Mouse (Mus musculus): ENCODE data around the gene Nr5a2. TPM values are rescaled to one million over a fixed set of nuclear protein-coding genes. Genes with fewer than 3 reads are reported as not detected.
A peak's percentile ranks its signal among the peaks of the same experiment; 100 is the strongest.

Gene Nr5a2
- polyA plus RNA-seq, 1 experiment from 2014 or later: 1.3 TPM

GRCm38 (mm10) chr1:136859454-136859853 lies 100.8 kb downstream of the Nr5a2 start:
- no peak overlapping the region for H3K4me3 ChIP-seq
- no peak for ATAC-seq (ENCODE audit: low FRiP score, low read depth)
- H3K4me2 ChIP-seq (replicated peaks): no peak overlapping the region
- H3K9me3 ChIP-seq: no peaks in the 10 kb centered on the region
- H3K4me1 ChIP-seq: 0 out of 2 replicates have a peak, but pooled peaks cover 3% of the 10 kb centered on the region
- WGBS: 68% methylated on average over 4 of the region's 4 CpGs
- no peaks in the 10 kb centered on the region for H3K36me3 ChIP-seq
- H3K27ac ChIP-seq (replicated peaks): no peak overlapping the region
- H3K9ac ChIP-seq (replicated peaks): no peak overlapping the region
- H3K27me3 ChIP-seq: no peaks in the 10 kb centered on the region

DNA sequence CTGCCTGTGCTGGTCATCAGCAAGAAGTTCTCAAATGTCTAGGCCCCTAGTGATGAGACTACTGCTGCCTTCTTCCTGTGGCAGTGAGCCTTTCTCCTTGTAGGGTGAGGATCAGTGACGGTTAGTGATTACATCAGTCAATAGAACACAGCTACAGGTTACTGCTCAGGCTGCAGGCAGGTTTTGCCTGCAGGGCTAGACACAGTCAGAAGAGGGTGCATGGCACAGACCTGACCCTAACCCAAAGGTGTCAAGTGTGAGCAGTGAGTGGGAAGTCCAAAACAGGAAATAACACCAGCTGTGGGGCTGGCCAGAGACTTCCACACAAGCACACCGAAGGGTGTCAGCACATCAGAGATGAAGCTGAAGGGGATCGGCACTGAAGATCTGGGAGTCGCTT lies 101.5 kb downstream of the Nr5a2 start:
- H3K4me2 ChIP-seq (replicated peaks): no peak overlapping the region
- H3K4me3 ChIP-seq: no peak overlapping the region
- no peak overlapping the region for H3K9ac ChIP-seq (replicated peaks)
- peaks cover 3% of the 10 kb centered on the region; the same call in 1 of the 2 replicates for H3K4me1 ChIP-seq
- no peaks in the 10 kb centered on the region for H3K9me3 ChIP-seq
- WGBS: 76% methylated on average over 4 of the region's 4 CpGs
- H3K36me3 ChIP-seq: no peaks in the 10 kb centered on the region
- H3K27me3 ChIP-seq: no peaks in the 10 kb centered on the region
- no peak overlapping the region for H3K27ac ChIP-seq (replicated peaks)
- ATAC-seq (ENCODE audit: low FRiP score, low read depth): no peak

- H3K4me1 ChIP-seq: peaks cover 3% of the 10 kb centered on the region; the same call in 1 of the 2 replicates
- no peak overlapping the region for H3K27ac ChIP-seq (replicated peaks)
- H3K4me3 ChIP-seq: no peak overlapping the region
- no peak overlapping the region for H3K4me2 ChIP-seq (replicated peaks)
- no peaks in the 10 kb centered on the region for H3K9me3 ChIP-seq
- H3K36me3 ChIP-seq: no peaks in the 10 kb centered on the region
- H3K9ac ChIP-seq (replicated peaks): no peak overlapping the region
- ATAC-seq (ENCODE audit: low FRiP score, low read depth): no peak
- no peaks in the 10 kb centered on the region for H3K27me3 ChIP-seq
- WGBS: 91% methylated on average over 3 of the region's 3 CpGs
These were observed 104.1 kb downstream of the Nr5a2 start for GRCm38 (mm10) chr1:136856104-136856503.

DNA sequence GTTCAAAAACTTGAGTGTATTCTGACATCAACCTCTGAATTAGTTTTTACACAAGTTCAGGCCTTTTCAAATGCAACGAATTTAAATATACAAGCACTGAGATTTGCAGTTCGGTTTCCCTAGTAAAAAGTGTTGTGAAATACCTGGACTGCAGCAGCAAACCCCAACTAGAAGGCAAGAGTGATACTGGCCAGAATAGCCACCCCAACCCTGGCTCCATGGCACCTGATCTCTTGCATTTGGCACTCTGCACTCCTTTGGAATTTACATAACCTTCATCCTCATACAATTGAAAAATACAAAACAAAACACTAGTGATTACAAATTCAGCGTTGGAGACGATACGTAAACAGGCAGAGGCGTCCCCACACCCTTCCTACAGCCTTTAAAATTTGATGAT lies 111.5 kb downstream of the Nr5a2 start:
- H3K9ac ChIP-seq (replicated peaks): no peak overlapping the region
- H3K27me3 ChIP-seq: no peaks in the 10 kb centered on the region
- no peak overlapping the region for H3K27ac ChIP-seq (replicated peaks)
- 67% methylated on average over 6 of the region's 6 CpGs for WGBS
- H3K4me1 ChIP-seq: 0 out of 2 replicates have a peak, but pooled peaks cover 7% of the 10 kb centered on the region
- no peak overlapping the region for H3K4me2 ChIP-seq (replicated peaks)
- no peaks in the 10 kb centered on the region for H3K9me3 ChIP-seq
- no peak overlapping the region for H3K4me3 ChIP-seq
- no peaks in the 10 kb centered on the region for H3K36me3 ChIP-seq
- ATAC-seq (ENCODE audit: low FRiP score, low read depth): no peak

DNA sequence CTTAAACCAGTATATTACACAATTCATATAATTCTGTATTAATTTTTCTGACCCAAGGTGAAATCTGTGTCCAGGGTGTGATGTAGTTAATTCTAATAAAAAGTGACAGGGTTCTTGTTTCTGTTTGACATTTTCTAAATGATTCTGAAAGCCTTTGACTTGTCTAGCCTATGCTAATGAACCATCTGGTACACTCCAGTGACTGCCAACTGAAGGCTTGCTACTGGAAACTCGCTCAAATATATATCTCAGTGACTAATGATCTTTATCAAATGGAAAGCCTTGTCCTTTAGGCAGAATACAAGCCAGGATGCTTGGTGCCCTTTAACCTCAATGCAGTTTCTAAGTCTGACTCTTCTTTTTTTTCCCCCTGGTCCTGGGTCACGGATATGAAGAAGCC lies 114.2 kb downstream of the Nr5a2 start:
- 67% methylated on average over 2 of the region's 2 CpGs for WGBS
- ATAC-seq (ENCODE audit: low FRiP score, low read depth): peak; percentile 38; the same call in 1 of the 2 replicates

DNA sequence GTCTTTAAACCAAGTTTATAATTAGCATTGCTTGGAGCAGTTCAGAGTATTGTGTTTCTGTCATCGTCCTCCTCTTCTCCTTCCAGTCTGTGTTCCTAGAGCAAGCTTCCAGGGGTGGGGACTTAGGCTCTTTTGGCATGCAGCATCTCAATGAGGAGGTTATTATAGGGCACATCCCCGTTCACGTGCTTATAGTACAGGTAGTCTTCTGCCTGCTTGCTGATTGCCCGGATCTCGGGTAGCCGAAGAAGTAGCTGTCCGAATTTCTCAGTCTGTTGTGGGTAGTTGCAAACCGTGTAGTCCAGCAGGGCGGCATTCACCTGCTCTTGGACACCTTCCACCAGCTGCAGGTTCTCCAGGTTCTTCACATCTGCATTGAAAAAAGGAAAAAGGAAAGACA lies 114.9 kb downstream of the Nr5a2 start:
- Histone ChIP-seq H3K4me2 (replicated peaks) (no peak overlapping the region), H3K4me1 (0 out of 2 replicates have a peak, but pooled peaks cover 7% of the 10 kb centered on the region), H3K27me3 (no peaks in the 10 kb centered on the region), H3K27ac (replicated peaks) (0 out of 2 replicates have a peak overlapping the region, but pooled peaks have one; percentile 5), H3K36me3 (no peaks in the 10 kb centered on the region), H3K9ac (replicated peaks) (no peak overlapping the region), H3K4me3 (no peak overlapping the region), H3K9me3 (no peaks in the 10 kb centered on the region)
- WGBS: 86% methylated on average over 9 of the region's 9 CpGs
- ATAC-seq (ENCODE audit: low FRiP score, low read depth): no peak

More for the DNA sequence above, 114.2 kb downstream of the Nr5a2 start:
- no peaks in the 10 kb centered on the region for H3K36me3 ChIP-seq
- no peak overlapping the region for H3K9ac ChIP-seq (replicated peaks)
- no peaks in the 10 kb centered on the region for H3K9me3 ChIP-seq
- no peak overlapping the region for H3K4me2 ChIP-seq (replicated peaks)
- no peak overlapping the region for H3K27ac ChIP-seq (replicated peaks)
- H3K4me1 ChIP-seq: 0 out of 2 replicates have a peak, but pooled peaks cover 7% of the 10 kb centered on the region
- no peaks in the 10 kb centered on the region for H3K27me3 ChIP-seq
- H3K4me3 ChIP-seq: no peak overlapping the region

DNA sequence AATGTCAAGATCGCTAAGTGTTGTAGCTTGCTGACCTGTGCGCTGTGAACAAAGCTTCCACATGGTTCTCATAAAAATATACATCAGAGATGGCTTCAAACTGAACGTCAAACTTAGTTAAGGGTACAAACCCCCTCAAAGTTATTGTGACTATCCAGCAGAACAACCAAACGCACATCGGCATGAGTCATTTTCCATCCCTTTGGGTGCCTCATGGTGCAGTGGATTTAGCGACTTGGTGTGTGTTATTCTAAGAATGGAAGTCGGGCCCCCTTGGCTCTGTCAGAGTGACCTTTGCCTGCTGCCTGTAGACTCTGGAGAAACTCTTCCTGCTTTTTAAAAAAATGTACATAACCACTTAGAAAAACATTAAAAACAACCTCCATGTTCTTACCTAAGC lies 119.7 kb downstream of the Nr5a2 start:
- Histone ChIP-seq H3K36me3 (no peaks in the 10 kb centered on the region), H3K9me3 (no peaks in the 10 kb centered on the region), H3K4me3 (no peak overlapping the region), H3K9ac (replicated peaks) (no peak overlapping the region), H3K27ac (replicated peaks) (no peak overlapping the region), H3K4me1 (no peaks in the 10 kb centered on the region), H3K4me2 (replicated peaks) (no peak overlapping the region), H3K27me3 (no peaks in the 10 kb centered on the region)
- 83% methylated on average over 7 of the region's 7 CpGs for WGBS
- no peak for ATAC-seq (ENCODE audit: low FRiP score, low read depth)

DNA sequence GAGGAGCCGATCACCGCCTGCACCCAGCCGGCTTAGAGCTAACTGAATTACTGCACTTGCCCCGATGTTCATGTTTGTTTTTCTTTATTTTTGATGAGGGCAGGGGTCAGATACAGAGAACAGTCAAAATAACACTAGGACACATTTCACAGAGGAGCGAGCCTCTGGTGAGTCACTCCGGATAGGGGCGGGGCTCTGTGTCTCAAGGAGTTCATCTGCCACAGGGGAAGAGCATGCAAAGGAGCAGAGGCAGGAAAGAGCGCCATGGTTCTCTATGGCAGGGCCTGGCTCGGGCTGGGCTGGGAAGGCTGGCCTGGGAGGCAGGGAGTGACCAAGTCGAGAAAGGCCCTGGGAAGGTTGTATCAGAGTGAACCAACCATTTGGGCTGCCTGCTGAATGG lies 121.0 kb downstream of the Nr5a2 start:
- ATAC-seq (ENCODE audit: low FRiP score, low read depth): no peak

GRCm38 (mm10) chr1:136832305-136833152 lies 127.7 kb downstream of the Nr5a2 start:
- H3K9me3 ChIP-seq: peaks cover 5% of the 10 kb centered on the region; the same call in 1 of the 2 replicates
- no peak overlapping the region for H3K9ac ChIP-seq (replicated peaks)
- H3K27me3 ChIP-seq: no peaks in the 10 kb centered on the region
- 0 out of 2 replicates have a peak, but pooled peaks have one; percentile 38 for ATAC-seq (ENCODE audit: low FRiP score, low read depth)
- H3K4me2 ChIP-seq (replicated peaks): no peak overlapping the region
- H3K4me3 ChIP-seq: no peak overlapping the region
- no peak overlapping the region for H3K27ac ChIP-seq (replicated peaks)
- peaks cover 6% of the 10 kb centered on the region for H3K4me1 ChIP-seq
- 52% methylated on average over 12 of the region's 12 CpGs for WGBS
- H3K36me3 ChIP-seq: no peaks in the 10 kb centered on the region

More for the DNA sequence above, 121.0 kb downstream of the Nr5a2 start:
- Histone ChIP-seq H3K27ac (replicated peaks) (no peak overlapping the region), H3K9ac (replicated peaks) (no peak overlapping the region), H3K9me3 (no peaks in the 10 kb centered on the region), H3K36me3 (no peaks in the 10 kb centered on the region), H3K4me2 (replicated peaks) (no peak overlapping the region), H3K4me1 (no peaks in the 10 kb centered on the region), H3K27me3 (no peaks in the 10 kb centered on the region), H3K4me3 (no peak overlapping the region)
- WGBS: 79% methylated on average over 10 of the region's 10 CpGs

DNA sequence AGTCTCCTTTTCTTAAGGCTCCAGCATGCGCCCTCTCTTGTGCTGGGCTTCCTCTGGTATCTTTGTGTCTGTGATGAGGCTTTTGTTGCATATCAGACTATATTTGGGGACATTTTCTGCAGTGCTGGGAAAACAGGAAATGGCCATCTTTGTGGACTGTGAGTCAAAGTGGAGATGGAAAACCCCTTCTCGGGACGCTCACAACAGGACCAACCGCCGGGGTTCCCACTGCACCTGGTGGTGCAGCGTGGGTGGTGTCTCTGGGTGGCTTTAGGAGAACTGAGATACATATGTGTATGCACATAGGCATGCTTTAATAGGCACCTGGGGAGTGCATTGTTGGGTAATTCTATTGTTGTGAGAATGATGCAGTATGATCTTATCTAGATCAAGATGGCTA lies 129.3 kb downstream of the Nr5a2 start:
- Histone ChIP-seq H3K9ac (replicated peaks) (no peak overlapping the region), H3K27me3 (no peaks in the 10 kb centered on the region), H3K4me1 (peaks cover 12% of the 10 kb centered on the region), H3K4me2 (replicated peaks) (no peak overlapping the region), H3K4me3 (no peak overlapping the region), H3K36me3 (no peaks in the 10 kb centered on the region), H3K27ac (replicated peaks) (no peak overlapping the region), H3K9me3 (peaks cover 5% of the 10 kb centered on the region; the same call in 1 of the 2 replicates)
- ATAC-seq (ENCODE audit: low FRiP score, low read depth): no peak
- 91% methylated on average over 6 of the region's 6 CpGs for WGBS

DNA sequence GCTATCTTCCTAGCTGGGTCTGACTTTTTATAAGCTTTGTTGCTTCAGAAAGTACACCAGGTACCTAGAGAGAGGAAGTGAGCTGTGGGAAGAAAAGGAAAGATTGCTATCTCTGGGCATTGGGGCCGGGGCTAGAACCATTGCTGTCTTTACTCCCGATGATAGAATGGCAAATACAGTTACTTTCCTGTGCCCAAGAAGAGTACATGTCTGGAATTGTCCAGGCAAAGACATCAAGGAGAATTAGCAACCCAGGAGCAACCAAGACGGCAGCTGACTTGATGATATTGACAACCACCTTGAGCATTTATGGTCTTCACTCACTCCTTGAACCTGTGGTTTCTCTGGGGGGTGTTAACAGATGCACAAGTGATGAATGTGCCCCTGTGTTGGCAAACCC lies 130.3 kb downstream of the Nr5a2 start:
- Histone ChIP-seq H3K4me1 (peaks cover 12% of the 10 kb centered on the region), H3K4me3 (no peak overlapping the region), H3K9me3 (peaks cover 5% of the 10 kb centered on the region; the same call in 1 of the 2 replicates), H3K36me3 (no peaks in the 10 kb centered on the region), H3K27me3 (no peaks in the 10 kb centered on the region), H3K9ac (replicated peaks) (no peak overlapping the region), H3K4me2 (replicated peaks) (no peak overlapping the region), H3K27ac (replicated peaks) (no peak overlapping the region)
- ATAC-seq (ENCODE audit: low FRiP score, low read depth): no peak
- 96% methylated on average over 3 of the region's 3 CpGs for WGBS

DNA sequence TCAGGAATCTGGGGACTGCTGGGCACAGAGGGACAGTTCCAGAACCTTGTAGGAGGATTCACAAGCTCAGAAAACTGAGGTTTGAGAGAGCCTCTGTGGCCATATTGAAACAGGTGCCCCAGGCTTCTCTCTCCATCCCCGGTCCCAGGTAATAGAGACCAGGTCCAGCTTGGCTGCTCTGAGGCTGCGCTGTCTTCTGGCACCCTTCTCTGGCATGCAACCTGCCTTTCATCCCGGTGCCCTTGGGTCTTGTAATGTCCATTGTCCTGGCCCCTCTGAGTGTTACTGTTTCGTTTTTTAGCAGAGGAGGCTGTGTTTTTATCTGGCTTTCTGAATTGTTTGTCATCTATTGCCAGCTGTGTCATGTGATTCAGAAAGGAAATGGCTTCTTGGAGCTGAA lies 136.4 kb downstream of the Nr5a2 start:
- Histone ChIP-seq H3K4me2 (replicated peaks) (no peak overlapping the region), H3K27me3 (peaks cover 4% of the 10 kb centered on the region; the same call in 1 of the 2 replicates), H3K36me3 (no peaks in the 10 kb centered on the region), H3K27ac (replicated peaks) (no peak overlapping the region), H3K4me3 (no peak overlapping the region), H3K9ac (replicated peaks) (no peak overlapping the region), H3K4me1 (peaks cover 6% of the 10 kb centered on the region; the same call in 1 of the 2 replicates), H3K9me3 (no peaks in the 10 kb centered on the region)
- no peak for ATAC-seq (ENCODE audit: low FRiP score, low read depth)
- WGBS: 88% methylated on average over 4 of the region's 4 CpGs

Measured in midbrain, embryonic 12.5 days (tissue).